Mouse (Mus musculus) CD8-positive naive resting alpha-beta T cell, adult 2 months (primary cell): ENCODE results near the gene Mrgprx2.
"Not testable (repeated sequence)": the region's sequence is repeated elsewhere in the genome, so short reads cannot be mapped to it uniquely, and the experiment has no call there.

ENCODE experiments used
- DNase-seq, 2 experiments: peaks; one replicate each; pipeline ENCODE4 v3.0.0; 2022; ENCODE audit warnings: low read depth in 2 of 2, low spot score in 2 of 2

Mrgprx2 gene

DNA sequence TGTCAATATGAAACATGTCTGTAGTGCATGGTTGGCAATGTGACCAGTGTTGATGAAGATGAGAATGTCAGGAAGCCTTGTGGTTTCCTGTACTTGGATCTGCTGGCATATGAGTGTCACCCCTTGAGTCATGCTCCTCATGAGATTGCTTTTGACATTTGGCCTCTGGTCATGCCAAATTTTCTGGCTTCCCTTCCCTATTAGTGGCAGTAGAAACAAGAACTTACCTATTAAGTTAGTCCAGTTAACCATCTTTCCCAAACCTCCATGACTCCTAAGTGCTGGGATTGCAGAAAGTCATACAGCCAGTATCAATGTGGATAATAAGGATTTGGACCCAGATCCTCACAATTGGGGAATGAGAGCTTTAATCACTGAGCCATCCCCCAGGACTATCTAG is at the start of gene Mrgprx2:
TSS of gene Mrgprx2 (minus strand) at position 101 of the 400 bp plus-strand sequence.
- DNase-seq: no peak

DNA sequence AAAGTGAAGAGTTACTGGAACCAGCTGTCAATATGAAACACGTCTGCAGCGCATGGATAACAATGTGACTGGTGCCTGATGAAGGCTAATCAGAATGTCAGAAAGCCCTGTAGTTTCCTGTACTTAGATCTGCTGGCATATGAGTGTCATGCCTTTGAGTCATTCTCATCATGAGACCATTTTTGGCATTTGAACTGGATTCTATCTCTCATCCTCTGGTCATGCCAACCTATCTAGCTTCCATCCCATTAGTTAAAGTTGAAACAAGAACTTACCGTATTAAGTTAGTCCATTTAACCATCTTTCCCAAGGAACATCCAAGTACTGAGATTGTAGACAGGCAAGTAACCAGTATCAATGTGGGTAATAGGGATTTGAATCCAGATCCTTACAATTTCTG is 42.9 kb downstream of the Mrgprx2 start, which contains the start of gene Mrgprb1:
TSS of gene Mrgprb1 (minus strand) at position 101 of the 400 bp plus-strand sequence.
- DNase-seq: no peak

DNA sequence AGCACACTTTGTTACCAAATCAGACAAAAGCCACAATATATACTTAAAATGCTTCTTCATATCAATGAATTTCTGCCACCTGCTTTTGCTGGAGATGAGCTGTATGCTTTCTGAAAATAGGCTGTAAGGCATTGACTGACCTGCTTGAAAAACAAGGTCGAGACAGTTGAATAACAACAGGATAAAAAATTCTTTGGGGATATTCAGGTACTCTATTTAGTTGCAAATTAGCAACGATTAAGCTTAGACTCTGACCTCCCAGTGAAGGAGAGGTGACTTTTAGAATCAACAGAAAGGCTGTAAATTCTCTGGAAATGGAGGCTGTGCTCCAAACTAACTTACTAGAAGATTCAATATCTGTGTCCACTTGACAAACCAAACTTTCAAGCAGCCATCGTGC is 62.5 kb downstream of the Mrgprx2 start:
- DNase-seq: no peak

DNA sequence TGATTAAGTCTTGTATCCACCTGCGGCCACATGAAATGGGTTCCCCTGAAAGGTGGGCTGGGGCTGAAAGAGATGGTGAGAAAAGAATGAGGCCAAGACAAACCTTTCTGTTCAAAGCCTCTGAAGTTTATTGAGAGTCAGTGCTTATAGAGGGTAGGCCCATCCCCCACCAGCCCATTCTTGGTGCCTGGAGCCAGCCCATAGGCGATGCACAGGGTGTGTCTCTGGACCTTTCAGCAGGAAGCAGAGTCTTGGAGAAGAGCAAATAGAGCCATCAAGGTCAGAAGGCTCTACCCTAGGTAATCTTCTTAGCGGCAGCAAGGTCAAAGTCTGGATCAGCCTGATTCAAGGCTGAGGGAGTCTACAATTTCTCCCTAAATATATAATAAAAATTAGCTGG is 63.2 kb downstream of the Mrgprx2 start:
- not testable (repeated sequence) for DNase-seq
